Mouse (Mus musculus) midbrain, embryonic 10.5 days (tissue): Measurements from ENCODE around the gene Glipr1l2. TPM values are rescaled to one million over a fixed set of nuclear protein-coding genes. Genes with fewer than 3 reads are reported as not detected.
"Not testable (repeated sequence)": the region's sequence is repeated elsewhere in the genome, so short reads cannot be mapped to it uniquely, and the experiment has no call there.

Source experiments
- DNase-seq: peaks from one replicate; pipeline ENCODE4 v3.0.0-alpha.2; 2017; ENCODE audit warnings: low spot score
- H3K27ac ChIP-seq: fragments of 300-500 bp; sonication (generic); replicated peaks from 2 replicates; pipeline ENCODE4 v1.5.1; 2016; ENCODE audit warnings: mild to moderate bottlenecking
- H3K27me3 ChIP-seq: fragments of 300-500 bp; sonication (generic); 2 replicates; pipeline ENCODE4 v1.6.1; 2016; ENCODE audit warnings: low read depth, mild to moderate bottlenecking; ENCODE audit not compliant: poor library complexity, severe bottlenecking
- H3K36me3 ChIP-seq: fragments of 300-500 bp; sonication (generic); 2 replicates; pipeline ENCODE4 v1.6.1; 2016; ENCODE audit warnings: mild to moderate bottlenecking, moderate library complexity
- H3K4me1 ChIP-seq: fragments of 300-500 bp; sonication (generic); 2 replicates; pipeline ENCODE4 v1.6.1; 2016
- H3K4me3 ChIP-seq: fragments of 300-500 bp; sonication (generic); 2 replicates; pipeline ENCODE4 v1.5.1; 2016; ENCODE audit warnings: mild to moderate bottlenecking, moderate library complexity
- H3K9me3 ChIP-seq: fragments of 300-500 bp; sonication (generic); replicated peaks from 2 replicates; pipeline ENCODE4 v1.6.1; 2016; ENCODE audit warnings: mild to moderate bottlenecking
- WGBS: fragments of 180-500 bp; shearing (Covaris S2); methylation state at CpG from one replicate; pipeline ENCODE4 v1.1.7; 2016; 5-methylcytosine and 5-hydroxymethylcytosine counted together
- polyA plus RNA-seq: library from polyadenylated mRNA; unstranded; fragments of >200 nt; fragmentation: Nextera tagmentation; extraction: Ambion mirVana; gene quantifications from 2 replicates; pipeline ENCODE4 v1.2.1, GENCODE M21; 2016

The Glipr1l2 gene
- polyA plus RNA-seq = not detected in 2 replicates

DNA sequence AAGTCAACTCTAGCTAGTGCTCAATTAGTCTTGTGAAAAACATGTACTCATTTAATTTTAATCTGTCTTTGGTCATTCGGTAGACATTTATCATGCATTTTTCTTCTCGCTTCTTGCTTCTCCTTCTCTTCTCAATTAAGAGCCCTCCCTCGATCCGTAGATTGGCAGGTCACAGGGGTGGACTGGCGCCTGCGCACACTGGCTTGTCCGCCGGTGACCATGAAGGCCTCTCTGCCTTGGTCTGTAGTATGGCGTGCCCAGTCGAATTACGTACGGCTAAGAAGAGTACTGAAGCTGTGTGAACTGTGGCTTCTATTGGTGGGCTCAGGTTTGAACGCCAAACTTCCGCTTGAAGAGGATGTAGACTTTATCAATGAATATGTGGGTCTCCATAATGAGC lies at the start of gene Glipr1l2:
Glipr1l2 (plus strand) TSS at position 198 of the 400 bp plus-strand sequence.
- no peaks in the 10 kb centered on the region for H3K36me3 ChIP-seq
- no peak within 1 kb of the TSS for H3K4me3 ChIP-seq
- no peaks in the 10 kb centered on the region for H3K4me1 ChIP-seq
- no peaks in the 10 kb centered on the region for H3K27me3 ChIP-seq
- 94% methylated on average over 14 of the region's 14 CpGs for WGBS
- no peaks in the 10 kb centered on the region for H3K9me3 ChIP-seq
- DNase-seq = no peak
- H3K27ac ChIP-seq = no peak within 1 kb of the TSS

DNA sequence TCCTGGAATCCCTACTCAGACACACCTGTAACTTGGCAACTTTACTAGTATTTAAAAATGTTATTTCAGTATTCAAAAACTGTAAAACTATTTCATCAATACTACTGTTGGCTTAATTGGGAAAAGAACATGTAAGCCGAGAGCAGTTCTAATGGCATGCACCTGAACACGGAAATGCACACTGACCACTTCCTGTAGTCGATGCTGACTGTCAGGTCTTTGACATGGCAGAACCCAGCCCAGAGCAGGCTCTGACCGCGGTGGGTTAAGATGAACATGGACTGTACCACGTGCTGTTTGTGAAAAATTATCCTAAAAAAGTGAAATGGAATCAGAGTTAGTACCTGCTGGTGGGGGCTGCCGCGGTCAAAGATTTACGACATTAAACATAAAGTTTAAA lies 39.6 kb upstream of the Glipr1l2 start:
- H3K27me3 ChIP-seq, H3K4me1 ChIP-seq, H3K9me3 ChIP-seq, DNase-seq, H3K4me3 ChIP-seq, H3K27ac ChIP-seq, H3K36me3 ChIP-seq: not testable (repeated sequence)
- 82% methylated on average over 9 of the region's 9 CpGs for WGBS

DNA sequence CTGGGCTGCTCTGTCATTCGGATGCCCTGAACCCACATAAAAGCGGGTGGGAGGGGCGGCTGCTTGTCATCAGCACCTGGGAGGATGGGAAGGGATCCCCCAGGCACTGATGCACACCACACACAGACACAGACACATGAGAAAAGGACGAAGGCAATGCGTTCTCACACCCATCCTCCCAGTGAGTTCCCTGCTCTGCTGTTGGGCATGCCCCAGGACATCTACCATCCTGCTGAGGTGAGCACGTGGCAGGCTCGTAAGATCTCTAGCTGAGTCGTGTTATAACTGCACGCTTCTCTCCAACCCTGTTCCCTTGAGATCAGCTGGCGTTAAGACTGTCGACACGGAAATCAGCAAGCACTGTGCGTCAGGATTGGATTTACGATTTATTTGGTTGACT lies 38.9 kb upstream of the Glipr1l2 start:
- not testable (repeated sequence) for H3K36me3 ChIP-seq, H3K9me3 ChIP-seq, DNase-seq, H3K4me3 ChIP-seq, H3K27ac ChIP-seq, H3K4me1 ChIP-seq, H3K27me3 ChIP-seq
- 66% methylated on average over 14 of the region's 14 CpGs for WGBS

DNA sequence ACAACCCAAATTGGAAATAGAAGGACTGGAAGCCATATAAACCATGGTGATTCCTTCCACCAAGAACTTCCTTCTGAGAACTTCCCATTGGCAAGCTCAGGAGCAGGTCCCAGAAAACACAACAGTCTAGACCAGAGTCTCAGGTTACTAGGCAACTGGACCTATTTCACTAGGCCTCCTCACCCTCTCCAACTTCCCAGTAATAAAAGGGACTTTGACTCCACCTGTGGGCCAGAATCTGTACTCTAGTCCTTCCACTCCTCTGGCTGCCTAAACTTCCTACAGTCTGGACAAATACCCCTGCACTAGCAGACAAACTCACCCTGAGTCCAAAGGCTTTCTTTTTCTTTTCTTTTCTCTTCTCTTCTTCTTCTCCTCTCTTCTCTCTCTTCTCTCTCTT lies 31.9 kb upstream of the Glipr1l2 start:
- H3K27me3 ChIP-seq = no peaks in the 10 kb centered on the region
- no peak overlapping the region for H3K4me3 ChIP-seq
- no peaks in the 10 kb centered on the region for H3K9me3 ChIP-seq
- no peaks in the 10 kb centered on the region for H3K36me3 ChIP-seq
- H3K27ac ChIP-seq = no peak overlapping the region
- no peak for DNase-seq
- no peaks in the 10 kb centered on the region for H3K4me1 ChIP-seq

DNA sequence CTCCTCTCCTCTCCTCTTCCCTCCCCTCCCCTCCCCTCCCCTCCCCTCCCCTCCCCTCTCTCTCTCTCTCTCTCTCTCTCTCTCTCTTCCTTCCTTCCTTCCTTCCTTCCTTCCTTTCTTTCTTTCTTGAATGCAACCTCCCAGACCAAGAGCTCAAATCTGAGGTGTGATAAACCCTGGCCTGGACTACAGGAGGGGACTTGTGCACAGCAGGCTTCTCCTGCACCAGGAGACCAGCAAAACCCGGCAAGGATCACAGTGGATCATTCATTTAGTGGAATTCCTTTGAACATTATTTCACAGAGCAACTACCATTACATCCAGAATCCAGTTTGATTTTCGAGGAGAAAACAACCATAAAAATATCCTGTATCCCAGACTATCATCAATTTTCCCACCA lies 31.2 kb upstream of the Glipr1l2 start:
- H3K4me3 ChIP-seq, H3K9me3 ChIP-seq, H3K36me3 ChIP-seq, H3K27ac ChIP-seq, H3K27me3 ChIP-seq, H3K4me1 ChIP-seq: not testable (repeated sequence)
- WGBS = 78% methylated on average over 2 of the region's 2 CpGs
- DNase-seq = peak; percentile 17

DNA sequence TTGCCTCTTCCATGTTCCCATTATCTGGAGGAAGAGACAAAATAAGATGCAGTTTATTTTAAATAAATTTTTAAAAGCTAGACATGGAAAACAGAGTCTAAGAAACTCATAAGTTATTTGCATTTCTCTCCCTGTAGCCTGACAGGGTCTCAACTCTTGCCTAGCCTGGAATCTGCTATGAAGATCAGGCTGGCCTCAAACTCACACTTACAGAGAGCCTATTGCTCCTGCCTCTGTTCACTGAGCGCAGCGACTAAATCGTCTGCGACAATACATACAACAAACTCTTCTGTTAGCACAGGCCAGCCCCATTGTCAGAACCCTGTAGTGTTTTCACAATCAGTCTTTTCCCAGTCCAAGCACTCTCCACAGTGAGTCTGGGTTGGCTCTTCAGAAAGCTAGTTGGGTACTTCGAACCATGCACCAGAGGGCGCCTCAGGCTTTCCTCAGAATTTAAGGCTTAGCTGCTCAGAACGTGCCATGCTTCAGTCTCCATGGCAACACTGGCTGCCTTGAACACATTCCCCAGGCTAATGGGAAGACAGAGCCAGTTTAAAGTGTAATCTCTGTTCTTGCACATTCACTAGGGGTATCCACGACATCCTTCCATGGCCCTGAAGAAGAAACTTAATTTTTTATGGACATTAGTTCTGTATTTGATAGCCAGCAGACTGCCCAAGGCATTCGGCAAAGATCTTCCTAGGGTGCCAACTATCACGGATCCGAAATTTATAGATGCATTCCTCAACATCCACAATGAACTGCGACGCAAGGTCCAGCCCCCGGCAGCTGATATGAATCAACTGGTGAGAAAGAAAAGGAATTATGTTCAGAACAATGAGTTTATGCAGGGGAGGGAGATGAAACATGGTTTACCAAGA lies 23.2 kb upstream of the Glipr1l2 start, which contains the start of gene Glipr1l1:
Glipr1l1 (plus strand) TSS at position 488 of the 881 bp plus-strand sequence.
- no peaks in the 10 kb centered on the region for H3K9me3 ChIP-seq
- no peak within 1 kb of the TSS for H3K27ac ChIP-seq
- H3K4me1 ChIP-seq = peaks cover 4% of the 10 kb centered on the region; the same call in 1 of the 2 replicates
- no peaks in the 10 kb centered on the region for H3K36me3 ChIP-seq
- H3K27me3 ChIP-seq = no peaks in the 10 kb centered on the region
- DNase-seq = peak; percentile 77
- 46% methylated on average over 14 of the region's 14 CpGs for WGBS
- H3K4me3 ChIP-seq = no peak within 1 kb of the TSS

DNA sequence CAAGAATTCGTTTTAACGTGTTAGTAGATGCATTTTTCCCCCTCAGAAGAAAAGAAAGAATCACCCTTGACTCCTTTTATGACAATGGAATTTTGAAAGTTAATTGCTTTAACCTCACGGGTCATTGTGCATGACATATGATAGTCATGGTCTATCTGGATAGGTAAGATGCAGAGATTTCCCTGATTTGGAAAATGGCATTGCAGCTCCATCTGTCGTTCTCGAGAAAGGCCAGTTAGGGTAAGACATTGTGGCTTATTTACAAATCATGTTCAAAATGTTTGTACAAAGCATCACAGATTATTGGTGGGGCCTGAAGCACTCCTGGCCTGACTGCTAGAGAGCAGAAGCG lies 22.6 kb upstream of the Glipr1l2 start:
- not testable (repeated sequence) for DNase-seq, H3K36me3 ChIP-seq, H3K27me3 ChIP-seq, H3K4me3 ChIP-seq, H3K9me3 ChIP-seq, H3K27ac ChIP-seq, H3K4me1 ChIP-seq
- 91% methylated on average over 6 of the region's 6 CpGs for WGBS

DNA sequence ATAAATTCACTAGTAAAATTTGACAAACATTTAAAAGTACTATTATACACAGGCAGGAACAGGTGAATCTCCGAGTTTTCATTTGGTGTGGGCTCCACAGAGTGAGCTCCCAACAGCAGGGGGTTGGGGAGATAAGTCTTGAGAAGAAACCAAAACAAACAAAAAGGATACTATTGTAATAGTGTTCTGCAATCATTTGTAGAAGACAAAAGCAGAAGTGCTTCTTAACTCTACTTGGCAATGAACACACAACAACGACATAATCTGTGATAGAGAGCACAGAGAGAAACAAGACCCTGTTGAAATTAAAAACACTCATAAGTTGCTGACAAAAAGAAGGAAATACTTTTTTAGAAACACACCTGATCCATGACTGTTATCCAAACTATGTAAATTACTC lies 3.1 kb upstream of the Glipr1l2 start:
- no peak overlapping the region for H3K4me3 ChIP-seq
- no peak overlapping the region for H3K27ac ChIP-seq
- H3K9me3 ChIP-seq = no peaks in the 10 kb centered on the region
- no peak for DNase-seq
- WGBS = 55% methylated on average over 2 of the region's 2 CpGs
- no peaks in the 10 kb centered on the region for H3K36me3 ChIP-seq
- no peaks in the 10 kb centered on the region for H3K27me3 ChIP-seq
- no peaks in the 10 kb centered on the region for H3K4me1 ChIP-seq

DNA sequence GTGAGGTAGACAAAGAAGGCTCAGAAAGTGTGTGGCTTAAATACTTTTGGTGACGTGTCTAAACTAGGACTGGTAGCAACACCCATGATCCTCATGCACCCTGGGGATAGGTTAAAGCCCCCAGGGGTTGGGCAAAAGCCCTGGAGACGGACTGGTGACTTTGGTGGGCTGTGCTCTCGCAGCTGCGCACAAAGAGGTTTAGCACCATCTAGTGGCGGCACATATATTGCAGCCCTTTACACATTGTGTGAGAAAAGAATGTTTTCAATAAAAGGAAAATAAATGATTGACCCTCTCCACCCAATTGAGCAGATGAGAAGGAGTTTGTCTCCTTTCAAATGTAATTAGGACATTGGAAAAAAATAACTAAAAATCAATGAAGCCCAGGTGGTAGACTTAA lies 22.6 kb downstream of the Glipr1l2 start:
- H3K4me3 ChIP-seq, H3K36me3 ChIP-seq, H3K27me3 ChIP-seq, H3K4me1 ChIP-seq, H3K27ac ChIP-seq: not testable (repeated sequence)
- H3K9me3 ChIP-seq = peaks cover 18% of the 10 kb centered on the region
- WGBS = 7% methylated on average over 5 of the region's 5 CpGs
- DNase-seq = peak; percentile 60

DNA sequence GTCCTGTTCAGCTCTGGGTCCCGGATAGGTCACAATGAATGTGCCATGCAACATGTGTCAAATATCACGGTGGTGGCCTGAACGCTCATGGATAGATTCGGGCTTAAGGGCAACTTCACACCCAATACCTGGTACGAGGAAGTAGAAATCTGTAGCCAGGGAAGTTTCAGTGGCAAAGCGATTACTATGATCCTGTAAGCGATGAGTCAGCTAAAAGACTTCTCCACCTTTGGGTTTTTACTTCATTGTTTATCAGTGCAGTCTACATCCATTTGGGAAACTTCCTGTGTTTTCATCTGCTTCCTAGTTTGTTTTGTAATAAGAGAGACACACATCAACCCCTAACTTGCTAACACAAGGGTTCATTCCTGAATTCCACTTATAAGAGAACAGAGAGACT lies 27.2 kb downstream of the Glipr1l2 start:
- no peak overlapping the region for H3K27ac ChIP-seq
- no peaks in the 10 kb centered on the region for H3K4me1 ChIP-seq
- DNase-seq = no peak
- no peaks in the 10 kb centered on the region for H3K27me3 ChIP-seq
- 92% methylated on average over 7 of the region's 7 CpGs for WGBS
- no peaks in the 10 kb centered on the region for H3K36me3 ChIP-seq
- no peaks in the 10 kb centered on the region for H3K9me3 ChIP-seq
- no peak overlapping the region for H3K4me3 ChIP-seq

DNA sequence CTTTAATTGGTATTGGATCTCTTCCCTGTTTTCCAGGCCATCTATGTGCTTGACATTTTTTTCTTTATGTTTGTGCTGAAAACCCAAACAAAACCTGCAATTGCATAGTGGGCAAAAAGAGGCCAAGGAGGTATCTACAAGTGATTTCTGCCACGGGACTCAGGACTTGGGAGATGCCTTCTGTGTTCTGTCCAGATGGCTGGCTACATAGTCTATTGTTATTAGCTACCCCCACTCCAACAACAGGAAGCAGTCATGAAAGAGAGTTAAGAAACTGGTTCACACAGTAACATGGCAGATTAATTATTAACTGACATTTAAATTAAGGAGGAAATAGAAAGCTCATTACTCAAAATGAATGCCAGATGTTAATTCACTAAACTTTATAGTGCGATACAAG lies 41.9 kb downstream of the Glipr1l2 start:
- H3K36me3 ChIP-seq, H3K27me3 ChIP-seq, H3K4me1 ChIP-seq, DNase-seq, H3K4me3 ChIP-seq, H3K9me3 ChIP-seq, H3K27ac ChIP-seq: not testable (repeated sequence)
- 70% methylated on average over 2 of the region's 2 CpGs for WGBS

DNA sequence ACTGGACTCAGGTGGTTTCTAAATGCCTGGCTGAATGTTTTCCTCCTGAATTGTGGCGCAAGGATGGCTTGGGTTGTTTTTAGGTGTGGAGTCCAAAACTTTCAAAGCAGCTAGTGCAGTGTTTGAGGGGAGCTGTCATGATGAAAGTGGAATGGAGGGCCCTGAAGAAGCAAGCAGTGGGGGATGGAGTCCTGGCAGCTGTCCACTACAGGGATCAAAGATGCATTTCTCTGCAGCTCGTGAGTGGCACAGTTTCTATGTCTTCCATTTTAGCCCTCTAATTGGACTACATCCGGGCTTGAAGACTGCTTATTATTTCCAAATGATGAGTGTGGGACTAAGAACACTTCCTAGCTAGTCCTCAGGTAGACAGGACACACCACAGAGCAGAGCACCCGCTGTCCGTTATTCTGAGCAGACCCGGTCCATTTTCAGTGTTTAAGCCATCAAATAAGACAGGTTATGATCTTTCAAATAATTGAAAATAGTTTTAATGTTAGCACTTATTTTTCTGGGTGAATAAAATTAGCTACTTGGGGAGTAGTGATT lies 44.6 kb downstream of the Glipr1l2 start:
- not testable (repeated sequence) for H3K27me3 ChIP-seq, H3K4me1 ChIP-seq, DNase-seq, H3K9me3 ChIP-seq, H3K4me3 ChIP-seq, H3K27ac ChIP-seq, H3K36me3 ChIP-seq
- WGBS = 81% methylated on average over 6 of the region's 6 CpGs

DNA sequence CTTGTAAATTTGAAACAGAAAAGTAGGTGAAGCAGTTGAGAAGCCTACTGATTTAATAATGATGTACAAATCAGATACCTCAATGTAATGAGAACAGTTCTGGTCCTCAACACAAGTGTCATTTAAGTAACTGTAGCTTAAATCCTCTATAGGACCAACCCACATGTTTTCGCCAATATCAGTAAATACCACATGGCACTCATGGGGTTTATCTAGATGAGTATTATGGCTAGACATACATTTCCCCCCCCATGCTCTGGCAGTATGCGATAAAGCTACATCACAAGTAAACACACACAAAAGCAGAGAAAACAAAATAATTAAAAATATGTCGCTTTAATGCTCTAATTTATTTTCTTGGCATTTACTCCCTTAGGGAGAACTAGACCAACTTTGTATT lies 49.0 kb downstream of the Glipr1l2 start:
- Histone ChIP-seq H3K9me3 (no peaks in the 10 kb centered on the region), H3K4me1 (no peaks in the 10 kb centered on the region), H3K27ac (no peak overlapping the region), H3K27me3 (no peaks in the 10 kb centered on the region), H3K36me3 (no peaks in the 10 kb centered on the region), H3K4me3 (no peak overlapping the region)
- WGBS = 90% methylated on average over 3 of the region's 3 CpGs
- DNase-seq = no peak
